Mouse (Mus musculus) testis, postnatal 14 days (tissue): ENCODE measurements around the gene Fkbp1b.
"Not testable (repeated sequence)": the region's sequence is repeated elsewhere in the genome, so short reads cannot be mapped to it uniquely, and the experiment has no call there.

Experiments
- DNase-seq: peaks from one replicate; pipeline ENCODE4 v3.0.0; 2021; ENCODE audit warnings: low spot score

The Fkbp1b gene

DNA sequence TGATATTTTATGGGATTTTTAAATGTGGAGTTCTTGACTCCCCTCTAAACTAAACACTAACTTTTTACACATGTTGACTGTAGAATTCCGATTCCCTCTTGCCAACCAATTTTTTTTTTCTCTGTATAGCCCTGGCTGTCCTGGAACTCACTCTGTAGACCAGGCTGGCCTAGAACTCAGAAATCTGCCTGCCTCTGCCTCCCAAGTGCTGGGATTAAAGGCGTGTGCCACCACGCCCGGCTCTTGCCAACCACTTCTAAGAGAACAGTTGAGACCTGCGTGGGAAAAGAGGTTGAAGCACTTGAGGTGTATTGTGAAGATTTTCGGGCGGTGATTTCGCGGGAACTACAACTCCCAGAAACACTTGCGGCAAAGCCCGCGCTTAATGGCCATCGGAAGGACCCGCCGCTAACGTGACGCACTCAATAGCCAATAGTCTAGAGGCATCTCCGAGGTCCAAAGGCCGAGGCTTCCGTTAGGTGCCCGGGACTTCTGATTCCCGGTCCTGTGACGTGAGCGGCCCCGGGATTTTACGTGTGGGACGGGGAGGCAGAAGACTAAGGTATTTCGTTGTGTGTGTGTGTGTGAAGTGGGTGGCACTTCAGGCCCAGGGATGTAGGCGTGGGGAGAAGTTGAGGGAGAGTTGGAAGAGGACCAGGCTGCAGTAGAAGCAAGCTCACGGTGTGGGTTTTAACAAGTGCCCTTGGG, 1.7 kb upstream of the Fkbp1b start, which contains the start of gene Wdcp:
Wdcp (plus strand) TSS at position 414 of the 708 bp plus-strand sequence.
- peak; percentile 91 for DNase-seq

DNA sequence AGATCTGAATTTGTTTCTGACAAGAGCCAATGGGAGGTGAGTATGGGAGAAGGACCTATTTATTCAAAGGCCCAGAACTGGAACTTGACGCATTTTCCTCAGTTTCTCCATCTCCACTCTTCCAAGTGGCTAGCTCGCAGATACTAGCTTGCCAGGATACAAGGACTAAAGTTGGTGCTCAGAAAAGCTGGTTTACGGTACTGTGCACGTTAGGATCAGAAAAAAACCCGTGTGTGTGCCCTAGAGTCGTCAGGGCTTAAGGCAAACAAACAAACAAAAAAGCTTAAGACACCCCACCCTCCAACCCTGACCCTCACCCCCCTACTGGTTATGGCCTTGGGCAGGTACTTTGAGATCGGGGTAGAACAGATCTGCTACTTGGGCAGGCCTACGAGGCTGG, 1.1 kb upstream of the Fkbp1b start:
- DNase-seq = no peak

DNA sequence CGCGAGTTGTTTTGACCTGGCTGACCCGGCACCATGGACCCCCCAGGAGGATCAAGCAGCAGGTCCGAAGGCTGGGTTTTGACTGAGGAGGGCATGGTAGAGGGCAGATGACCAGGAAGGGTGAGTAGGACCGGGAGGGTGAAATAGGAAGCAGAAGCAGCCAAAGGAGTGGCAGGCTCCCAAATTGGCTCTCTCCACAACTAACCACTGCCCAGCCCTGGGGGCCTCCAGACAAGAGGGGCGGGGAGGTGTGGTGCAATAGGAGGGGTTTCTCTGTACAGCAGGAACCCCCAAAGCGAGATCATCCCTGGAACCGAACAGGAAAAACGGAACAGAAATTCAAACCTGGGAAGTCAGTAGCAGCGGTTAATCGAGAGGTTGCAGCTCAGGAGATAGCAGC, 650 bp downstream of the Fkbp1b start:
- no peak for DNase-seq

DNA sequence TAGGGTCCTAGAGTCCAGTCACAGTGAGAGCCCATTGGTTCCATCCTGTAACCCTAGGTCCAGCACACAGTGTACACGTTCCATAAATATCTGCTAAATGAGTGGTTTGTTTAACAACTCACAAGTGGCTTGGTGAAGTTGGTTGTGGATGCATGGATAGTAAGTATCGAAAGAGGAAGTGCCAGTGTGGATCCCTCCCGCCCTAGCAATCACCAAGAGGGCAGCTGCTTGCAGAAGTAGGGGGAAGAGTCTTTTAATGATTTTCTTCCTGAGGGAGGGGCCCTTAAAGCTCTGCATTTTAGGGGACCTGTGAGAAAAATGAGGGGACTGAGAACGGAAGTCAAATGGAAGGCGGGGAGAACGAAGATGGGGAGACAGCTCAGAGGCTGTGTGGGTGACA, 1.4 kb downstream of the Fkbp1b start:
- no peak for DNase-seq

DNA sequence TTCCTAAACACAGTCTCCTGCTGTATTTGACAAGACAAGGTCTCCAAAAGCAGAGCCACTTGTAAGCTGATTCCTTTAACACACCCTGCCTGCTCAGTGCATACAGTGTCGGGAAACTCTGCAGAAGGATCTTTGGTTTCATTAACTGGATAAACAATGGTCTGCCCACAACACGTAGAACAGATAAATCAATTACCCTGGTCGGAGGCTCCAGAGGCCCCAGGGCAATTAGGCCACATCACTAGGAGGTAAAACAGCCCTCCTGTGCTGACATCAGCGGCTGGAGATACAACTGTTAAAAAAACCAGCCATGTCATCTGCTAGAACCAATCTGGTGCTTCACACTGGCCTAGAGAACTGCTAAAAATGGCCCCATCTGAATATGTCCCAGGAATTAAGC, 4.4 kb downstream of the Fkbp1b start:
- DNase-seq = no peak

DNA sequence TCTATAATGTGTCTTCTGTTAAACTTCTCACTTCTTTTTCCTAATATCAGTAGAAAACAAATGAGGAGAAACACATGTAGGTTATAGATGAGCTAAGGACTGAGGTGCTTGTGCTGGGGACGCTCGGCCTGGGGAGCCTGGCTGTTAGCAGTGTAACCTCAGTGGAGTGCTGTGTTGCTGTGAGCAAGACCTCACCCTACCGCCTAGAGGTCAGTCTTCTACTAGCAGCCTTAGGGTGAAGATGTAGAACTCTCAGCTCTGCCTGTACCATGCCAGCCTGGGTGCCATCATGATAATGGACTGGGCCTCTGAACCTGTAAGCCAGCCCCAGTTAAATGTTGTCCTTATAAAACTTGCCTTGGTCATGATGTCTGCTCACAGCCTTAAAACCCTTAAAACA, 14.1 kb downstream of the Fkbp1b start:
- no peak for DNase-seq

DNA sequence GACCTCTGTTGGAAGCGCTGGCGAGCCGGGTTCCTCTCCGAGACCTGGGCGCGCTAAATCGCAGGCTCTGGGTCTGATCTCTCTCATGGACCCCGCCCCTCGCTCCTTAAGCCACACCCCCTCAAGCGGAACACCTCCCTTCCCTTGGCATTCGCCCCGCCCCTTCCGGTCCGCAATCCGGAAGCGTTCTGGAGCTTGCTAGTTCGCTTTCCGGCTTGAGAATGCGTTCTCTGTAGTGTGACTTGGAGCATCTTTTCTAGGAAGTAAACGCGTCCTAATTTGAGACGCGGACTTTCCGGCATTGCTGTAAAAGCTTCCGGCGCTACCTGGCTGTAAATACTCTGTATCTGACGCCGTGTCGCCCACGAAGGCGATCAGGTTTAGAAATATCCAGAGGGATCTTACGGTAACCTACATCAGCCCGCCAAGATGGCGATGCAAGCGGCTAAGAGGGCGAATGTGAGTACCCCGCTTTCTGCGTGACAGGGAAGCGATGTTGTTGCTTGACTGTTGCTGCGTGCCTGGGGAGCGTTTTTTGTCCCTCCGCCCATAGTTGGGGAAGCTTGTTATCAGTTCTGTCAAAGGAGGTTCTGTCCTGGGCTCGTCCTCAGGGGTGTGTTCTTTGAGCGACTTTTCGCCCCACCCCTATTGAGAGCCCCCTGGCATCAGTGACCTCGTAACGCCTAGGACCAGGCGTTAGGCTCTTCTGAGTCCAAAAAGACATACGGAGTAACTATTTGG, 23.9 kb downstream of the Fkbp1b start, which contains the start of gene Sf3b6:
Sf3b6 (plus strand) TSS at position 184 of the 741 bp plus-strand sequence.
- peak; percentile 97 for DNase-seq

DNA sequence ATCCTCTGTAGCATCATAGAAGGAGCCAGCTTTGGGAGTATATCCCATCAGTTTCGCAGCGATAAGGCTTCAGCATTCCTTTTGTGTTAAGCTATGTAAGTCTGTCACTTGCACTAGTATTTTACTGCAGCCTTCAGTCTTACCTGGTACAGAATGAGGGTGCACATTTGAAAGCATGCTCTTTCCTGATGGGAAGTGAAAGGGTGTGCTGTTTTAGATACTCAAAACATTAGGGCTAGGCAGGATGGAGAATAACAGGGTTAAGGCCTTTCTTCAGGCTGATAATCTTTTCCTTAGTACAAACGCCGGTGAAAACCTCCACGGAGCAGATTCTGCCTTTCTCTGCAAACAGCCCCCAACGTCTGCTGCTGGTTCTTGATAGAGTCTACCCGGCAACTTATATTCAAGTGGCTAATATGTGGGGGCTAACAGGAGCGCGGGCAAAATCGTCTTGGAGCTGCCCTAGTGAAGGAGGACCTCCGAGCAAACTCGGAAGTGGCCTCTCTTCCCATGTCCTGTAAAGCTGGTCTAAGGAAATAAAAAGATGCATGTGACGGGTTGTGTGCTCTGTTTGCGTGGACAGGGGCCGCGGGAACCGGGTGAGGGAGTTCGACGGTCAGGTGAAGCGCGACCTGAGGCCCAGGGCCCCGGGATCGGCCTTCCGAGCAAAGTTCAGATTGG, 24.6 kb downstream of the Fkbp1b start:
- DNase-seq = no peak

DNA sequence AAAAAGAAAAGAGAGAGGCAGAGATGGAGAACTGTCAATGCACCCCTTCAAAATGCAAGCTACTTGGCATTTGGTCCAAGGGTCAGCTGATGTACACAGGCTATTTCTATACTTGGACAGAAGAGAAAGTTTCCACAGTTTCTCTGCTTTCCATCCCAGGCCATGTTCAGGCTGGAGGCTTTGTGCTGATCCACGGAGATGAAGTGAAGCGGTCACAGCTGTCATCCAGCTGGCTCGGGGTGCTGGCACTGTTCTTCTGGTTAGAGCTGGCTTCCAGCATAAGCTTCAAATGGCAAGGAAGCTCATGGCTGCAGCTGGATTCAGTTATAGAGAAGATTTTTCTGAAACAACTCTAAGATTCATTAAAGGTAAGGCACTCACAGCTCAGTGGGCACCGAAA, 27.8 kb downstream of the Fkbp1b start:
- DNase-seq = no peak

DNA sequence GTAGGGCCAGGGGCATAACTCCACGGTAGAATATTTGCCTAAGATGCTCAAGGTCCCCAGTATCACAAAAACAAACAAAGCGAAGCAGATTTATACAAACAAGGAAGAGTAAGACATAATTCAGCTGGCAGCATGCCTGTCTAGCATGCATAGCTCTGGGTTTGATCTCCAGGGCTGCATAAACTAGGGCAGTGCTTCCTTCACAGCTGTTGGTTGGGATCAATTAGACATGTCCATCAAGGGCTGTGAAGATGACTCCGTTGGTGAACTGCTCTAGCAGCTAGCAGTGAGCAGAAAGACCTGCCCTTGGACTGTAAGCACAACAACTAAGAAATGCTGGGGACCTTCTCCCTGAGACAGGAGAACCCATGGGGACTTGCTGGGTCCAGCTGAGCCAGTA, 29.7 kb downstream of the Fkbp1b start:
- no peak for DNase-seq

DNA sequence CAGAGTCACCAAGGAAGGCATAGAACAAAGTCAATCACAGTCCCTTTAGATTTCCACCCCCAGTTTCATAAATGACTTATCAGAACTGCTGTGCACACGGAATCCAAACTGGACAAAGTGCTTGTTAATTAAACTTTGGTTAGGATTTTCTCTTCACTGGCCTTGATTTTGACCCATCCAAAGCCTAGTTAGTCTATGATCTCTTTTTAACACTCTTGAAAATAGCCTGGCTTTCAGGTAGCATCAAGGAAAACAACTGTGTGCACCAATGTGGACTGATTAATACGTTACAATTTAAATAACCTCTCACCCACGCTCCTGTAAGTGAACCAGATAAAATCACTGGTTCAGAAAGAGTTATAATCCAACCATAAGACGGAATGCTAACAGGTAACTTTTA, 30.4 kb downstream of the Fkbp1b start:
- no peak for DNase-seq

DNA sequence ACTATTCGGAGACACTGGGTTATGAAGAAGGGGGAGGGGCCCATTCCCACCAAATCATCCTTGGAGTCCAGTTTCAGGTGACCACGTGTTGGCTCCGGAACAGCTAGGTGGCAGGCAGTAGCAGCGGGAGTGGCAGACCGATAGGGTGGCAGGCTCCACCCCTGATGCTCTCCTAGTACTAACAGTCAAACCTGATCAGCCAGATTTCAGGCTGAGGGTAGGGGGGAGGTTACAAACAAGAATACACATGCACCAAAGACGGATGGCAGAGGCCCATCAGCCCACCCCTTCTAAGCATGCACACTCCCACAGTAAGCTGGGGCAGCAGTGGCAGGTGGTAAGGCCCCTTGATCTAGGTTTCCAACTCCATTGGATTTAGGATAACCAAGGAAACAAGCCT, 43.9 kb downstream of the Fkbp1b start:
- not testable (repeated sequence) for DNase-seq

DNA sequence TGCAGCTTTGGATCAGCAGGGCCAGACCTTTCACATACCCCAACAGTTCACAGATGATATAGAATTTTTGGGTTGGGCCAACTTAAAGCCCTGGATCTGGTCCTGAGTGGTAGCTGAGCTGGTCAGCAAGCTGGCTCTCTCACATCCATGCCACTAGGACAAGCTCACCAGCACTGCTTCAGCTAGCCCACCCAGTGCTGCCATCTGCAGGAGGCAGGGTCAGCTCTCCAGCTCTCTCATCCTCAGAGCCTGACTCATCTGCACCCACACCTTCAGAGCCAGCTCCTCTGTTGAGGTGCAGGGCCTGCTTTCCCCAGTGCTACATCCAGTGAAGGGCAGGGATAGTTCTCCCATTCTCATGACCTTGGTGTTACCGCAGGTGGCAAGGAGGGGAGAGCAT, 47.7 kb downstream of the Fkbp1b start:
- no peak for DNase-seq

DNA sequence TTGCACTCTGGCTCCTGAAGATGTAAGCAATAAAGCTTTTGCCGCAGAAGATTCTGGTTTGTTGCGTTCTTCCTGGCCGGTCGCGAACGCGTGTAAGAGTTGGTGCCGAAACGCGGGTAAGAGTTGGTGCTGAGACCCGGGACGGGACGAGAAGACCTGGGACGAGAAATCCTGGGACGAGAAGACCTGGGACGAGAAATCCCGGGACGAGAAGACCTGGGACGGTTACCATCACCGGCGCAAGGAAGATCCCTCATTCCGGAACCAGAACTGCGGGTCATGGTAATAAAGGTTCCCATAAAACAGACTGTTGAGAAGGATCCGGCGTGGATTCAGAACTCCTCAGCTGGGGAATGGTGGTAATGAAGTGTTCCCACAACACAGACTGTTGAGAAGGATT, 53.3 kb downstream of the Fkbp1b start:
- DNase-seq = not testable (repeated sequence)

DNA sequence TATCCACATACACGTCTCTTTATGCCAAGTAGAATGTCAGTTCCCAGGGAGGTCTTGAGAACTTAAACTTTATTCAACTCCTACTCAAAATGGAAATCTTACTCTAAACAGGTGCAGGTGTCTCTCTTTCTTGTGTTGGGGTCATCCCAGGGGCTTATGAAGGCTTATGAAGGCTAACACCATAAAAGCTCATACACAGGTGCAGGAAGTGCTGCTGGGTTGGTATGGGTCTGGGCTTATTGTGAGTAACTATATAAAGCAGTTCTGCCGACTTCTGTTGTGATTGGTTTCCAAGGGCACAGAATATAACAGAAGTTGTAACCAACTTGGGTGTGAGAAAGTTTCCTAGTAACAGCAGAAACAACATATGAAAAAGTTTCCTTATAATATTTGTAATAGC, 56.9 kb downstream of the Fkbp1b start:
- DNase-seq = no peak

DNA sequence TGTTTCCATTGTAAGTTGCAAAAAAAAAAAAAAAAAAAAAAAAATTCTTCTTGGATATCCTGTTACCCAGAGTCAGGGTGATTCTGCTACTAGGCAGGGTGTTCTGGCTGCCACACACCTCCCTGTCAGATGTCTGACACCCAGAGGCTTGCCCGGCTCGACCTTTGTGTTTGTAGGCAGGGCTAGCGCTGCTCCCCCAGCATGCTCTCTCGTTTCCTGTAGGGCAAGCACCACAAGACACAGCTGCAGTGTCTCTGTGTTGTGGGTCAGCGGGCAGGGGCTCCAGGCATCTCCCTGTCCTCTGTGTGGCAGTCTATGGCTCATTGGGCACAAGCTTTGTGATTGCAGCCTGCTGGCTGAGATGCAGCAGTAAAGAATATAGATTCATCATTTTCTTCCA, 57.8 kb downstream of the Fkbp1b start:
- no peak for DNase-seq
